Mouse (Mus musculus): ENCODE data around the gene Ermard.

Gene Ermard

DNA sequence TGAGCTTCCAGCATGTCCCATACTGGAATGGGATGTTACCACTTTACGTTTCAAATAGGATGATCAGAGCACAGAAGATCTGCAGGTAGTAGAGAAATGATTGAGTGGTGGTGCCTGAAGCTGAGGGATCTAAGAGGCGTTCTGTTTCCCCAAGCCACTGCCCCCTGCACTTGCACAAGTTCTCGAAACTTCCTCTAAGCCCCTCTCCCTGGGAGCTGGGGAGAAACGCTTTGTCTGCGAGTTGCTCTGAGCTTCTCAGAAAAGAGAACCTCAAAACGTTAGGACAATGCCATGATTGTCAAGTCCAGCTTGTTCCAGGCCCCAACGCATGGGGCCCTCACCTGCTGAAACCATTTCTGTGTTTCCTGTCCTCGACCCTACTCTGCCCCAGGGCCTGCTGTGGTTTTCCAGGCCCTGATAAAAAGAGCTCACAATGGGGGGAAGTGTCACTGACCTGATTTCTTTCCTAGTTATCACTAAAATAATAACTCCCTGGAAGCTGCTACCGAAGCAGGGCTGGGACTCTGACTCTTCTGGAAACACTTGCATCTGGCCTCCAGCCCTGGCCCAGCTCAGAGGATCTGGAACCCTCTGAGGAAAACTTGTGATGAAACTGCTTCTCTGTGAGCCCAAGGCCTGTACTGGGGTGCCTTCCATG is 88.8 kb downstream of the Ermard start:
- no peak for DNase-seq

DNA sequence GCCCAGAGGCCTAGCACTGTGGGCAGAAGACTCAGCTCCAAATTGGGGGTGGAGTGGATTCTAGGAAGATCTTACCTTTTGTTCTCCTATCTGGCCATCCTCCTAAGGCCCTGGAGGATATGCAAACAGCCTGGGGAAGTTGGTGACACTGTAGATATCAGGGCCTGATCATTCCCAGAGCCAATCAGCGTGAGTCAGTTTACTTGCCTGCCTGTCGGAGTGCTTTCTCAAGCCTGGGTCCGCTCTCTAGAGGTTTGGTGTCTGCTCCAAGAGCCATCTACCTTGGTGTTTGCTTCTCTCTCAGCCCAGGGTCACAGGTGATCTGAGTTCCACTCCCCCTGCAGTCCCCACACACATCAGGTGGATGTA is 89.3 kb downstream of the Ermard start:
- no peak for DNase-seq

- no peak for DNase-seq
Measured at GRCm38 (mm10) chr17:15134905-15135669, 94.1 kb downstream of the Ermard start.

GRCm38 (mm10) chr17:15137443-15137842 is 96.4 kb downstream of the Ermard start:
- DNase-seq: peak; percentile 13 to 41
